Comparison of ENCODE assay signal across 8 mouse cellular contexts in genomic region chr19:34345616-34346267, GRCm38 (mm10). TPM values are rescaled to one million over a fixed set of nuclear protein-coding genes. Genes with fewer than 3 reads are reported as not detected.
A peak's percentile ranks its signal among the peaks of the same experiment; 100 is the strongest.
DNase-seq lines count a peak whose midpoint lies in the region; ATAC-seq lines count a peak whose summit lies in the region.

No protein-coding gene starts in this region.

- WGBS in heart, embryonic 13.5 days = 45% methylated on average over 8 of the region's 8 CpGs
- 22% methylated on average over 8 of the region's 8 CpGs for WGBS in lung, embryonic 16.5 days

- peak overlapping the region; percentile 2; the same call in 1 of the 2 replicates for H3K4me2 ChIP-seq in heart, embryonic 13.5 days
- H3K4me2 ChIP-seq in lung, embryonic 16.5 days (ENCODE audit: low read depth, low read length) = peak overlapping the region; percentile 39

- peaks cover 19% of the 10 kb centered on the region for H3K4me1 ChIP-seq in heart, embryonic 13.5 days
- peaks cover 6% of the 10 kb centered on the region for H3K4me1 ChIP-seq in lung, embryonic 16.5 days (replicated peaks; ENCODE audit: control insufficient read depth, insufficient read depth, low read length)

- no peaks in the 10 kb centered on the region for H3K27me3 ChIP-seq in heart, embryonic 13.5 days (replicated peaks)
- H3K27me3 ChIP-seq in lung, embryonic 16.5 days (ENCODE audit: control insufficient read depth, insufficient read depth, low read depth, low read length) = no peaks in the 10 kb centered on the region

- no peak for ATAC-seq in heart, embryonic 13.5 days (ENCODE audit: extremely low read depth, insufficient number of reproducible peaks, low FRiP score, low TSS enrichment)
- peak; percentile 92 for ATAC-seq in lung, embryonic 16.5 days (ENCODE audit: low read depth)

- H3K9me3 ChIP-seq in heart, embryonic 13.5 days = no peaks in the 10 kb centered on the region
- no peaks in the 10 kb centered on the region for H3K9me3 ChIP-seq in lung, embryonic 16.5 days (ENCODE audit: control insufficient read depth, low read length)

- no peak overlapping the region for H3K4me3 ChIP-seq in heart, embryonic 13.5 days
- no peak overlapping the region for H3K4me3 ChIP-seq in lung, embryonic 16.5 days (ENCODE audit: low read length)

- DNase-seq in heart, adult 11 months = peak; percentile 93
- no peak for DNase-seq in heart, postnatal 25 days (ENCODE audit: low spot score)
- peak; percentile 57 to 65 for DNase-seq in right cerebral cortex, postnatal 10 days (ENCODE audit: low spot score in 2 of 2)
- DNase-seq in right cerebral cortex, postnatal 36 days (ENCODE audit: low spot score in 2 of 2) = no peak
- DNase-seq in gastrocnemius, postnatal 25 days = no peak
- no peak for DNase-seq in left cerebral cortex, adult 8-10 months (ENCODE audit: low spot score in 2 of 2)

- no peak overlapping the region for H3K9ac ChIP-seq in heart, embryonic 13.5 days
- no peak overlapping the region for H3K9ac ChIP-seq in lung, embryonic 16.5 days (ENCODE audit: low read length)

- no peaks in the 10 kb centered on the region for H3K36me3 ChIP-seq in heart, embryonic 13.5 days
- H3K36me3 ChIP-seq in lung, embryonic 16.5 days (ENCODE audit: control insufficient read depth, insufficient read depth, low read length) = no peaks in the 10 kb centered on the region

- H3K27ac ChIP-seq in heart, embryonic 13.5 days (replicated peaks) = peak overlapping the region; percentile 37
- H3K27ac ChIP-seq in lung, embryonic 16.5 days (ENCODE audit: low read length) = peak overlapping the region; percentile 88

- intact Hi-C loops in heart, postnatal 25 days (cut with DNase I) = loop anchor here (10.0 kb wide), 1 partner anchor 49 kb away; no protein-coding TSS in a partner anchor

RNA-seq across cellular contexts. Expression of gene Fas, which starts 55.3 kb away (rescaled TPM):
- 10 to 100 TPM in 1 of 2 experiments, 1 to 10 TPM in 1; 9.5 to 11.1 TPM for total RNA-seq in heart, postnatal 25 days (2021)
- polyA plus RNA-seq in heart, embryonic 13.5 days (2015; fragmentation: Nextera tagmentation; extraction: Ambion mirVana) = 2.6 and 2.8 TPM in 2 replicates
- polyA plus RNA-seq in lung, embryonic 16.5 days (2015; fragmentation: Nextera tagmentation; extraction: Ambion mirVana) = 14.2 and 18.1 TPM in 2 replicates
- total RNA-seq in gastrocnemius, postnatal 25 days (2021) = 1 to 10 TPM; 3.7 to 5.5 TPM
- 1 to 10 TPM in 3 of 4 experiments, under 1 TPM in 1; 0.91 to 3.0 (median 2.7) TPM for total RNA-seq in left cerebral cortex, adult 8-10 months (2022)

Comparison
In these comparisons a context has a peak if more than half of its experiments do, and no peak if none do; other contexts are left out.
1. DNase-seq: peak in heart, adult 11 months (single experiment) and right cerebral cortex, postnatal 10 days (2 of 2); none in heart, postnatal 25 days (single experiment), right cerebral cortex, postnatal 36 days (0 of 2), gastrocnemius, postnatal 25 days (single experiment) and left cerebral cortex, adult 8-10 months (0 of 2).